Mouse (Mus musculus) heart, embryonic 14.5 days (tissue): ENCODE measurements at regions not wholly inside any gene's neighbourhood (a gene's known extent, or its start where the extent isn't known, plus 50 kb on each side); places are given as distances from the start of the nearest gene placed in this dataset.

ENCODE experiments used
- ATAC-seq: fragments of 200-750 bp; cut with Nextera tagmentation; 2 replicates; pipeline ENCODE4 v1.8.0; 2017; ENCODE audit warnings: low read depth, moderate TSS enrichment; ENCODE audit not compliant: insufficient number of reproducible peaks, insufficient read depth, low FRiP score
- H3K27ac ChIP-seq, 2 experiments: fragments of 200-500 bp in 1 of 2; fragments of 300-500 bp in 1 of 2; sonication (generic) in 1 of 2; replicated peaks in 1 of 2; 2 replicates each; pipeline ENCODE4 v1.5.1; 2012 to 2014; ENCODE audit warnings: low read depth in 2 of 2, low read length in 2 of 2, control low read depth in 1 of 2, mild to moderate bottlenecking in 1 of 2, mixed read lengths in 1 of 2; ENCODE audit not compliant: control insufficient read depth in 1 of 2, insufficient read depth in 1 of 2
- H3K27me3 ChIP-seq: fragments of 300-500 bp; sonication (generic); 2 replicates; pipeline ENCODE4 v1.6.1; 2014; ENCODE audit warnings: mild to moderate bottlenecking, low read length, control low read depth; ENCODE audit not compliant: control insufficient read depth, insufficient read depth
- H3K36me3 ChIP-seq: fragments of 300-500 bp; sonication (generic); 2 replicates; pipeline ENCODE4 v1.6.1; 2014; ENCODE audit warnings: mild to moderate bottlenecking, control low read depth, low read length, mixed read lengths; ENCODE audit not compliant: control insufficient read depth, insufficient read depth
- H3K4me1 ChIP-seq, 2 experiments: fragments of 200-500 bp in 1 of 2; fragments of 300-500 bp in 1 of 2; sonication (generic) in 1 of 2; 2 replicates each; pipeline ENCODE4 v1.6.1; 2012 to 2014; ENCODE audit warnings: low read length in 2 of 2, control low read depth in 1 of 2, mixed read lengths in 1 of 2; ENCODE audit not compliant: control insufficient read depth in 2 of 2, insufficient read depth in 2 of 2
- H3K4me2 ChIP-seq: fragments of 300-500 bp; sonication (generic); 2 replicates; pipeline ENCODE4 v1.6.1; 2014; ENCODE audit warnings: mild to moderate bottlenecking, low read length
- H3K4me3 ChIP-seq, 2 experiments: fragments of 200-500 bp in 1 of 2; fragments of 300-500 bp in 1 of 2; sonication (generic) in 1 of 2; 2 replicates each; pipeline ENCODE4 v1.5.1; 2012 to 2014; ENCODE audit warnings: low read length in 2 of 2, mild to moderate bottlenecking in 2 of 2, control low read depth in 1 of 2, low read depth in 1 of 2, moderate library complexity in 1 of 2; ENCODE audit not compliant: control insufficient read depth in 1 of 2, insufficient read depth in 1 of 2
- H3K9ac ChIP-seq: fragments of 300-500 bp; sonication (generic); 2 replicates; pipeline ENCODE4 v1.6.1; 2014; ENCODE audit warnings: mild to moderate bottlenecking, low read length
- H3K9me3 ChIP-seq: fragments of 300-500 bp; sonication (generic); 2 replicates; pipeline ENCODE4 v1.6.1; 2016; ENCODE audit warnings: low read length, control low read depth; ENCODE audit not compliant: control insufficient read depth
- WGBS: fragments of 180-500 bp; shearing (Covaris S2); extraction: QIAGEN DNeasy Blood & Tissue Kit; methylation state at CpG from one replicate; pipeline ENCODE4 v1.1.7; 2014; 5-methylcytosine and 5-hydroxymethylcytosine counted together

DNA sequence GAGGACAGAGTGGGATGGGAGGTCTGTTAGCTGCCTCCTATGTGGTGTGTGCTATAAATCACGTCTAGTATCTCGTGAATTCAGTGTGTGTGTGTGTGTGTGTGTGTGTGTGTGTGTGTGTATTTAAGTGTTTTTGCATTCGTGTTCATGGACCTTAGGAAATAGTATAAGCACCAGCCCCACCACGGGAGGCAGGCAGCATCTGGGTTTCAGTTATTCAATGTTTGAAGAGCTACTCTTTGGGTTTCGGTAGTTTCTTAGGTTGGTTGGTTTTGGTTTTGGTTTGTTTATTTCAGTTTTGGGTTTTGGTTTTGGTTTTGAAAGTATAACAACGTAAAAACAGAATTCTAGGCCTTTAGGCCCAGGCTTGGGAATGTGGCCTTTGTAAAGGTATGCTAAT is 113.5 kb upstream of the Clint1 start:
- ATAC-seq: no peak
- H3K36me3 ChIP-seq: no peaks in the 10 kb centered on the region
- H3K9ac ChIP-seq: no peak overlapping the region
- no peak overlapping the region for H3K4me3 ChIP-seq
- H3K4me1 ChIP-seq: peaks cover 0 to 2% of the 10 kb centered on the region in 2 experiments; a peak in 1 of 4 replicates
- H3K9me3 ChIP-seq: no peaks in the 10 kb centered on the region
- no peak overlapping the region for H3K4me2 ChIP-seq
- H3K27ac ChIP-seq: no peak overlapping the region
- H3K27me3 ChIP-seq: no peaks in the 10 kb centered on the region
- WGBS: 78% methylated on average over 6 of the region's 6 CpGs

DNA sequence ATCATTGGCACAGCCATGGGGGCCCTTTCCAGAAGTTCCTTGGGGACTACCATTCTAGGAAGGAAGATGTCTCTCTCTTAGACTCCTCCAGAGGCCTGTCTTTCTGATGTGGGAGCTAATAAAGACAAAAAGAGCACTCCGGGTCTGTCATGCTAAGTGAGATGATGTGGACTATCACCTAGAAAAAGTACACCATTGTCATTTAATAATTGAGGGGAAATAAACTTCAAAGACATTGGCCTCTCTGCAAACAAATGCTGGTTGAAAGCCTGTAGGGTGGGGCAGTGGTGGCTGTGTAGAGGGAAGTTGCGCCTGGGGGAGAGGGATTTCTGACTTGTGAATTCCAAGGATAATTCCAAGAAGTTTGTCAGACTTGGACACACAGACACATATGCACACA is 105.9 kb upstream of the Clint1 start:
- Histone ChIP-seq H3K9ac (no peak overlapping the region), H3K9me3 (peaks cover 8% of the 10 kb centered on the region), H3K4me2 (no peak overlapping the region), H3K27ac (no peak overlapping the region), H3K4me1 (no peaks in the 10 kb centered on the region), H3K4me3 (no peak overlapping the region), H3K27me3 (no peaks in the 10 kb centered on the region), H3K36me3 (no peaks in the 10 kb centered on the region)
- 90% methylated on average over 2 of the region's 2 CpGs for WGBS
- no peak for ATAC-seq

DNA sequence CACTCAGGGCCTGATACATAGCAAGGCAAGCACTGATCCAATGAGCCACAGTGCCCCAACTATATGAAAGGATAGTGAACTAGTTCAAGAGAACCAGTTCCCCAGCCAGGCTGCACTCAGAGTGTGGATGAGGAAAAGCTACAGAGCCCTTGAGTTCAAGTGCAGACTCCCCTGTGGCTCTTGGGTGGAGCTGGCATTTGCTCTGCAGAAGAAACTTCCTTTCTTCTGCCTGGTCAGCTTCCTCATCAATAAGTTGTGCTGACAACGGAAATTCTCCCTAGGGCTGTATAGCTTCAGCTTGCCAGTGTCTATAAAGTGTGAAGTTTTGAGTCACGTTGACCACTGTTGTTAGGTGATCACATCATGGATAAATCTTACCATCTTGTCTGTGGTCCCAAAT is 101.6 kb upstream of the Clint1 start:
- Histone ChIP-seq H3K27me3 (no peaks in the 10 kb centered on the region), H3K27ac (no peak overlapping the region), H3K9ac (no peak overlapping the region), H3K4me3 (no peak overlapping the region), H3K9me3 (no peaks in the 10 kb centered on the region), H3K4me2 (no peak overlapping the region), H3K36me3 (no peaks in the 10 kb centered on the region), H3K4me1 (no peaks in the 10 kb centered on the region)
- WGBS: 63% methylated on average over 2 of the region's 2 CpGs
- no peak for ATAC-seq

DNA sequence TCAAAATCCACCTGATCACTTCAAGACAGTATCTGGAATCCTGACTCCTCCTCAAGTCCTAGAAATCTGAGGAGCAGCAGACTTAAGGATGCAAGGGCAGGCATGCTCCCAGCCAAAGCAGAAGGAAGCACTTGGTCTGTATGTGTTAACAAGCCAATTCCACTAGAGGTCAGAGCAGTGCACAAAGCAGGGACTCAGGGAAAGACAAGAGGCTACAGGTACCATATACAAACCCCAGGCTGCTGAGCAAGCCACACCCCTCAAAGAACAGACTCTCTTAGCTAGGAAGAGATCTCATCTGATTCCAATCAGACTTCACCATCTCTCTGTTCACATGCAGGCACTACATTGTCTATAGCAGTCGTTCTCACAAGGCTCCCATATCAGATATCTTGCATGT is 99.6 kb upstream of the Clint1 start:
- Histone ChIP-seq H3K9me3 (no peaks in the 10 kb centered on the region), H3K4me3 (no peak overlapping the region), H3K36me3 (no peaks in the 10 kb centered on the region), H3K9ac (no peak overlapping the region), H3K27ac (no peak overlapping the region), H3K27me3 (no peaks in the 10 kb centered on the region), H3K4me1 (no peaks in the 10 kb centered on the region), H3K4me2 (no peak overlapping the region)
- ATAC-seq: no peak
- 55% methylated on average over 1 of the region's 1 CpGs for WGBS

DNA sequence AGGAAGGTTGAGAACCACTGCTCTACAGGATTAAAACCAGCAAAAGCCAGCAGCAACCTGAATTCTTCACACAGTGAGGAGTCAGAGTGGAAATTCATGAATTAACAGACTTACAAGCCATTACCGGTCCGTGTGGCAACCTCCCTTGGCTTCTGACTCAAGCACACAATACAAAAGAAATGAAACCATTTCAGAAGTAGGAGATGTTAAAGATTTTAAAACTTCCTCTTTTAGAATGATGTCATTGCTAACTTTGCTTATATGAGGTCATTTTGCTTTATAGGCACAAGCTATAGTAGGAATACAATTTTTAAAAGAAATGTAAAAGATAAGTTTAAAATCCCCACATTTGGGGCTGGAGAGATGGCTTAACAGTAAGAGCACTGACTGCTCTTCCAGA is 99.1 kb upstream of the Clint1 start:
- no peak for ATAC-seq
- no peak overlapping the region for H3K9ac ChIP-seq
- no peak overlapping the region for H3K4me3 ChIP-seq
- no peak overlapping the region for H3K4me2 ChIP-seq
- 64% methylated on average over 2 of the region's 2 CpGs for WGBS
- no peak overlapping the region for H3K27ac ChIP-seq
- H3K36me3 ChIP-seq: no peaks in the 10 kb centered on the region
- H3K27me3 ChIP-seq: no peaks in the 10 kb centered on the region
- no peaks in the 10 kb centered on the region for H3K4me1 ChIP-seq
- no peaks in the 10 kb centered on the region for H3K9me3 ChIP-seq

DNA sequence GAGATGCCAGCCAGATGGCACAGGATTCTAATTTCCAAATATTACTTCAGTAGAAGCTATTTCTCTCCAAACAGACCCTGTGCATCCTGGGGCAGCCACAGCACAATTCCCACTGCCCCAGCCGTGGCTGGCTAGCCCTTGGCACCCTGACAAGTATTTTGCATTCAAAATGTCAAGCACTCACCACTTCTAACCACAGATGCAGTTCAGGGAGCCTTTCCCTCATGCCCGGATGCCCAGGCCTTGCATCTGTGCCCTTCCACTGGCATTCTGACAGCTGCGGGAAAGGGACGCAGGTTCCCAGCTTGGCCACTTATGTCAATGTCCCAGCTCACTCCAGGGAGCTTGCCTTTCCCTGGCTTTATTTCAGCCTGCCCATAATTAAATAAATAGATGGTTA is 84.8 kb upstream of the Clint1 start:
- no peak overlapping the region for H3K27ac ChIP-seq
- H3K9me3 ChIP-seq: no peaks in the 10 kb centered on the region
- no peak overlapping the region for H3K4me2 ChIP-seq
- 35% methylated on average over 4 of the region's 4 CpGs for WGBS
- no peak overlapping the region for H3K4me3 ChIP-seq
- H3K9ac ChIP-seq: no peak overlapping the region
- no peaks in the 10 kb centered on the region for H3K27me3 ChIP-seq
- H3K36me3 ChIP-seq: no peaks in the 10 kb centered on the region
- H3K4me1 ChIP-seq: peaks cover 0 to 7% of the 10 kb centered on the region in 2 experiments; a peak in 2 of 4 replicates
- ATAC-seq: no peak

DNA sequence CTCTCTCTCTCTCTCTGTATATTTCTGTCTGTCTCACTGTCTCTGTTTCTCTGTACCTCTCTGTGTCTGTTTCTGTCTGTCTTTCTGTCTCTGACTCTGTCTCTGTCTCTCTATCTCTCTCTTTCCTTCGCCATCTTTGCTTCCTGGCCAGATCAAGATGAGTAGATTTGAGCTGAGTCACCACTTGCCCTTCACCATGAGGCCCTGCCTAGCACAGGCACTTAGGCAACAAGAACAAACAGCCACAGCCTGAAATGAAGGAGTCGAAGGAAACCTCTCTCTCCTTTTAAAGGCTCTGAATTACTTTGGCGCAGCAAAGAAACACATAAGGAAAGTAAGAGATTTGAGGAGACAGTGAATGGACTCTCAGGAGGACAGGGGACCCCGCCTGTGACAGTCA is 69.4 kb upstream of the Clint1 start:
- Histone ChIP-seq H3K27me3 (no peaks in the 10 kb centered on the region), H3K27ac (no peak overlapping the region), H3K4me1 (no peaks in the 10 kb centered on the region), H3K36me3 (no peaks in the 10 kb centered on the region), H3K4me3 (no peak overlapping the region), H3K9ac (no peak overlapping the region), H3K4me2 (no peak overlapping the region), H3K9me3 (no peaks in the 10 kb centered on the region)
- 69% methylated on average over 4 of the region's 4 CpGs for WGBS
- ATAC-seq: no peak

DNA sequence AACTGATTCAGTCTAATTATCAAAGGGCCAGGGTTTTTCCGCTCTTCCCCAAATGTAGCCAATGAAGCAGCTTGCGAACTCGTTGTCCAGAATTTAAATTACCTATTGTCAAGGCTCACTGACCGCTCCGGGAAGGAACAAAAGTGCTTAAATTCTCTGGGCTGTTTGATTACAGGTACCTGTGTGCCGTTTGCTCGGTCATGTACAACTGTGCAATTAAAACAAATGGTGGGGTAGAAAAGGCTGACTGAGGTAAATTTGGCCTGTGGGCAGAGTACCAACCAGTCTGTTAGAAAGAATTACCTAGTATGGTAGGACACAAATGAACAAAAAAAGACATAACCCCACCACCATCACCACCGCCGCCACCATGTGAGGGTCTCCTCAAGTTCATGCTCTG is 66.0 kb upstream of the Clint1 start:
- no peak for ATAC-seq
- H3K9ac ChIP-seq: no peak overlapping the region
- no peak overlapping the region for H3K4me3 ChIP-seq
- H3K36me3 ChIP-seq: no peaks in the 10 kb centered on the region
- no peaks in the 10 kb centered on the region for H3K27me3 ChIP-seq
- H3K4me2 ChIP-seq: no peak overlapping the region
- H3K9me3 ChIP-seq: no peaks in the 10 kb centered on the region
- no peak overlapping the region for H3K27ac ChIP-seq
- no peaks in the 10 kb centered on the region for H3K4me1 ChIP-seq
- 92% methylated on average over 9 of the region's 9 CpGs for WGBS
